Mouse (Mus musculus): ENCODE results near the gene Slc27a2. TPM values are rescaled to one million over a fixed set of nuclear protein-coding genes. Genes with fewer than 3 reads are reported as not detected.
A peak's percentile ranks its signal among the peaks of the same experiment; 100 is the strongest.

The Slc27a2 gene
- polyA plus RNA-seq, 1 experiment = not detected

GRCm38 (mm10) chr2:126618470-126619179 is 66.4 kb downstream of the Slc27a2 start:
- no peak for TF ChIP-seq GATA1 (IDR thresholded peaks at IDR 0.05; ENCODE audit: low read length)

DNA sequence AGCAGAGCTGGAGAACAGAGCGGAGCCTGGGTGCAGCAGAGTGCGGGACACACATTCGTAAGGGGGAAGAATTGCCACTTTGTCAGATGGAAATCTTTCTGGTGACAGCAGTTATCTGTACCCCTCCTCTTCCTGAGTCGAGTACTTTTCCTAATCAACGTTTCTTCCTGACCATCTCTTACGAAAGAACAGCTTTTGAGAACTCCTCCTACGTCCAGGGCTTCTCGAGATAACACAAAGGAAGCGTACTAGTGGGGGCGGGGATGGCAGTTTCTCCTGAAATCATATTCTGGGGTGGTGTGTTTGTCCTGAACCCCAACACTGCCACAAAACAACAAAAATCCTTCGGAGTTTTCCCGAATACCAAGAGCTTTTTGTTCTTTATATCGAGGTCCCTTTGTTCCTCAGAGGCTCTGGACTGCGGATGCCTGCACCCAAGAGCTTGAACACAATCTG is 67.1 kb downstream of the Slc27a2 start, which contains the start of gene Hdc:
TSS of gene Hdc (minus strand) at position 51 of the 456 bp plus-strand sequence.
- peak; percentile 24 for TF ChIP-seq GATA1 (IDR thresholded peaks at IDR 0.05; ENCODE audit: low read length)

DNA sequence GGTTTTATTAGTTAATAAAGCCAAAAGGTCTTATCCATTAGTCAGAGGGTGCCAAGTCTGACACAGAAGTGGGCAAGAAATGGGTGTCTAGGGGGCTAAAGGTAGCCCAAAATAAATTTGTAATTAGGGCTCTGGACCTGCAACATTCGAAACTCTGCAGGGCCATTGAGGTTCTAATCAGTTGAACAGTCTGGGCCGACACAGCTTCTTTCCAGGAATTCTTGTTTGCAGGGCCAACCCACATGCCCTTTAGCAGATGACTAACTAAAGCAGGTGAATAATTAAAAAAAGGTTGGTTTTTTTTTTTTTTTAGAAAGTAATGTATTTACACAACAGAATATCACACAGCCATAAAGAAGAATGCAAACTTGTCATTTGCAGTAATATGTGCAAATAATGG is 70.2 kb downstream of the Slc27a2 start:
- TF ChIP-seq GATA1 (IDR thresholded peaks at IDR 0.05; ENCODE audit: low read length) = no peak

- TF ChIP-seq GATA1 (IDR thresholded peaks at IDR 0.05; ENCODE audit: low read length) = no peak
These were observed 70.9 kb downstream of the Slc27a2 start for GRCm38 (mm10) chr2:126623138-126623537.

GRCm38 (mm10) chr2:126628455-126628995 is 76.3 kb downstream of the Slc27a2 start:
- no peak for TF ChIP-seq GATA1 (IDR thresholded peaks at IDR 0.05; ENCODE audit: low read length)

- no peak for TF ChIP-seq GATA1 (IDR thresholded peaks at IDR 0.05; ENCODE audit: low read length)
These were observed 81.0 kb downstream of the Slc27a2 start for GRCm38 (mm10) chr2:126633165-126633564.

DNA sequence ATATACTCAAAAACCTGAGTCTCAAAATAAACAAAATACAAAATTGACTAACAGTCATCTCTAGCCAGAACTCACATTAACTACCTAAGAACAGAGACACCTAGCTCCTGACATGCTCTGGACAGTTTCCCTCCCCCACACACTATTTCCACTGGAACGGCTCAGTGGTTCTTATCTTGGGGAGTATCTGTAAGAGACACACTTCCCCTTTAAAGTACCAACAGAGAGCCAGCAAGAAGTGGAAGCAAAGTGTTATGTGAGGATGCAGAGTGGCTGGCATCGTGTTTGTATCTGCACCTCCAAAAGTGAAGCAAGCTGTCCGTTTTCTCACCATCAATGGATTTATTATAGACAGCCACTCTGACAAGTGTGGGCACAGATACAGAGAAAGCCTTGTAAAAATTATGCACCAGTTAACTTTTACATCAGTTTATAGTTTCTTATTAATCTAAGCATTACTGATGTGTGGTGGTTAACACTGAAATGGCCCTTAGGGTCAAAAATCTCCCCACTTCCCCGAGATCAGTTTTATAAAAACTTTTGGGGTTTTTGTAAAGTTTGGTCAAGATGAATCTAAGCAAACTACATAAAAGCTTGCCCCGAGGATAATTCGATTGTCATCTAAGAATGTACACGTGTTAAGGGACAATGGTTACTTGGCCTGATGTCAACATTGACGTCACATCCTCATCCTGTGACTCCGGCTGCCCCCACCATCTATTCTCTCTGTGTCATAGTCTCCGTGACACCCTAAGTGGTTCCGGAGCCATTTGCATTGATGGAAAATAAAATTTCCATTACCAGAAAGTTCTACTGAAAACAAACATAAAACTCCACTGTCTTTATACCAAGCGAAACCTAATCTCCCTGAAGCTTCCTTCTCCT is 84.0 kb downstream of the Slc27a2 start:
- TF ChIP-seq GATA1 (IDR thresholded peaks at IDR 0.05; ENCODE audit: low read length) = peak; percentile 54

Other genes starting within 250 kb of the Slc27a2 start
- not detected in 2 replicates for gene Atp8b4, start 51.7 kb upstream of the Slc27a2 start, polyA plus RNA-seq (2012)
- 3.1 and 3.6 TPM in 2 replicates for gene Hdc, start 66.9 kb downstream of the Slc27a2 start, polyA plus RNA-seq (2012)
- 5.5 and 6.9 TPM in 2 replicates for gene Gabpb1, start 123.9 kb downstream of the Slc27a2 start, polyA plus RNA-seq (2012)
- gene Usp8, start 154.9 kb downstream of the Slc27a2 start, polyA plus RNA-seq (2012) = 18.4 and 19.3 TPM in 2 replicates
- gene Usp50, start 231.1 kb downstream of the Slc27a2 start, polyA plus RNA-seq (2012) = 0.22 and 0.23 TPM in 2 replicates